Mouse (Mus musculus) layer of hippocampus, postnatal 36 days (tissue): ENCODE measurements around the gene Smg9. TPM values are rescaled to one million over a fixed set of nuclear protein-coding genes. Genes with fewer than 3 reads are reported as not detected.
A peak's percentile ranks its signal among the peaks of the same experiment; 100 is the strongest.
"Not testable (repeated sequence)": the region's sequence is repeated elsewhere in the genome, so short reads cannot be mapped to it uniquely, and the experiment has no call there.

ENCODE experiments used
- DNase-seq, 2 experiments: peaks; one replicate each; pipeline ENCODE4 v3.0.0; 2022
- total RNA-seq, 2 experiments: library from RNA; stranded (reverse); gene quantifications; 2 replicates each; pipeline ENCODE4 v1.2.3; 2021

The Smg9 gene
- total RNA-seq, 2 experiments from 2014 or later = 33.8 to 39.0 TPM

DNA sequence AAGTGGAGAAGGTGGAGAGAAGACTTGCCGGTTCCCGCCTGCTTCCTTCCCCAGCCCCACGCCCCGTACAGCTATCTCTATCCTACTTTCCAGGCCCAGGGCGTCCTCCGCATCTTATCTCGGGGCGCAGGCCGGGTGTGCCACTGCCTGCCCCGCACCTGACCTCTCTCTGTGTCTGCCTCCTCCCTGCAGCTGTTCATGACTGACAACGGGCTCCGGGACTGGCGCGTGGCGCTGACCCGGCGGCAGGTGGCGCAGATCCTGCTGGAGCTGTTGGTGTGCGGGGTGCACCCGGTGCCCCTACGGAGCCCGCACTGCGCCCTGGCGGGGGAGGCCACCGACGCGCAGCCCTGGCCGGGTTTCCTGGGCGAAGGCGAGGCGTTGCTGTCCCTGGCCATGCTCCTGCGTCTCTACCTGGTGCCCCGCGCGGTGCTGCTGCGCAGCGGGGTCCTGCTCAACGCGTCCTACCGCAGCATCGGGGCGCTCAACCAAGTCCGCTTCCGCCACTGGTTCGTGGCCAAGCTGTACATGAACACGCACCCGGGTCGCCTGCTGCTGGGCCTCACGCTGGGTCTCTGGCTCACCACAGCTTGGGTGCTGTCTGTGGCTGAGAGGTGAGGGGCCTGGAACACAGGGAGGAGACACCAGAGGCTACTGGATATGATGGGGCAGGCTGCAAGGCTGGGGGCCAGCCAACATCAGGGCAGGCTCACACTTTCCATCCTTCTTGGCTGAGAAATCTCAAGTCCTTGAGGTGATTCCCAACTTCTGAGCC is 22.1 kb upstream of the Smg9 start:
- DNase-seq = no peak

- no peak for DNase-seq
Measured at GRCm38 (mm10) chr7:24378049-24378701, 21.2 kb upstream of the Smg9 start.

DNA sequence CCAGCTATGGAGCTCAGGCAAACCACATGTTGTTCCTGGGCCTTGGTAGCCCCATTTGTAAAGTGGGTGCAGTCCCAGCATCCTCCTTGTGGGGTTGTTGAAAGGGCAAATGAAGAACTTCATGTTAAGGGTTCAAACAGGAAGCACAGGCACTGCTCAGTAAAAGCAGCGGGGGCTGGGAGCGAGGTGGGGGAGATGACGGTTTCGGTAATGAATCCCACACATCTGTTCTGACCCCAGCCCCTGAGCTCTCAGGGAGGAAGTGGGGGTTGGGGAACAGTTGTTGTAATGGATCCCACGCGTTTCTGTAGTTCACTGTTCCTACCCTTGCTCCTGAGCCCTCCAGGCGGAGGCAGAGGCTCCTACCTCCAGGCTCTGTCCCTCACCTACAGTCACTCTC is 19.5 kb upstream of the Smg9 start:
- DNase-seq = no peak

GRCm38 (mm10) chr7:24380370-24380769 is 19.0 kb upstream of the Smg9 start:
- DNase-seq = no peak

GRCm38 (mm10) chr7:24382730-24383372 is 16.6 kb upstream of the Smg9 start:
- no peak for DNase-seq

DNA sequence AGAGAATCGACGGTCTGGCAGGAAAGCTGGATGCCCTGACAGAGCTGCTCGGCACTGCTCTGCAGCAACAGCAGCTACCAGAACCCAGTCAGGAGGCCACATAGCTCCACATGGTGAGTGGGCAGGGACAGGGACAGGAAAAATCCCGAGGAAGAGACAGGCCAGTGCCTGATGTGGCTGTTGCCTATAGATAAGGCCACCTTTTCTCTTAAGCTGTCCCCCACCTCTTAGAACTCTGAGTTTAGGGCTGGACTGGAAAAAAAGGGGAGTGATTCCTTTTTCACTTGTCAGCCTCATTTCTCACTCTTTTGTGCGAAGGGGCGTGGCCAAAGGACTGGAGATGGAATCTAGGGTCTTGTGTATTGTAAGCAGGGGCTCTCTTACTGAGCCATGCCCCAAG is 15.3 kb upstream of the Smg9 start:
- DNase-seq = no peak

- DNase-seq = peak; percentile 65 to 66
Measured at GRCm38 (mm10) chr7:24384827-24385226, 14.6 kb upstream of the Smg9 start.

DNA sequence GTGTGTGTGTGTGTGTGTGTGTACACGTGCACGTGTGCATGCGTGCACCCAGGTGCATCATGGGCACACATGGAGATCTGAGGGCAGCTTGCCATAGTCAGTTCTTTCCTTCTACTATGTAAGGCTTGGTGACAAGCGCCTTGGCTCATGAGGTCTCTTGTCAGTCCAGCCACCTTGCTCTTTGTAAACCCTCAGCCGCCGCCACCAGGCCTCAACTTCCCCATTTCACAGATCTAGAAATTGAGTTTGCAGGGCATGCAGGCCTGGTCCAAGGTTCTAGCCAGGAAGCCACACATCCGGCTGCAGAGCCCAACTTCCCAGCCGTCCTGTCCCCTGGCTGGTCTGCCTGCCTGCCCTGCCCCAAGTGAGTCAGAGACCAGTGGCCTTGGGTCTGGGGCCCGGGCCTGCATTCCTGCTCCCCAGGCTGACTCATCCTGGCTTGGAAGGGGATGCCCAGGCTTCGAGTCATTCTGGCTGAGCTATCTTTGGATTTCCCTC is 12.3 kb upstream of the Smg9 start:
- DNase-seq = no peak

DNA sequence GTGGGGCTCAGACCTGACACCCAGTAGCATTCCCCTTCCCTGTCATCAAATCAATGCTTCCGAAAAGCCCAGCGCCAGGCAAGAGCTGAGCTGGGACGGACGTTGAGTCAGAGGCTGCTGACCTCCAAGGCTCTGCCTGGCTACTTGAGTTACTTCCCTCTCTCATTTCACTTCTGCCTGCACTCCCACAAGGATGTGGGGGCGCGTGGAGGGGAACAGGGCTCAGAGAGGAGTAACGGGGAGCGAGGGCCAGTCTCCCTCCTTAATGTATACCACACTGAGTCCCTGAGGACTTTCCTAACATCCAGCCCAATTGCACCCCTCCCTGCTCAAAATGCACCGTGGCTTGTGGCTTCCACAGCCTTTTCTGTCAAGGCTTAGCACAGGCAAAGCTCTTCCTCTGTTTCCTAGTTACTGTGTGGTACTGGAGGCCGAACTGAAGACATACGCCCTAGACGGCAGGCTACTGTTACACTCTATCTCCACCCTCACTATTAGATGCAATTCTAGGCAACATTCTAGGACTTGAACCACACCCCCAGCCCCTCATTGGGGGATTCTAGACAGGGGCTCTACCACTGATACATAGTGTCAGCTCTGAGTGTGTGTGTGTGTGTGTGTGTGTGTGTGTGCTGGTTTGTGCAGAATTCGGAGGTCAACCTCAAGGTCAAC is 9.8 kb upstream of the Smg9 start:
- DNase-seq = no peak

DNA sequence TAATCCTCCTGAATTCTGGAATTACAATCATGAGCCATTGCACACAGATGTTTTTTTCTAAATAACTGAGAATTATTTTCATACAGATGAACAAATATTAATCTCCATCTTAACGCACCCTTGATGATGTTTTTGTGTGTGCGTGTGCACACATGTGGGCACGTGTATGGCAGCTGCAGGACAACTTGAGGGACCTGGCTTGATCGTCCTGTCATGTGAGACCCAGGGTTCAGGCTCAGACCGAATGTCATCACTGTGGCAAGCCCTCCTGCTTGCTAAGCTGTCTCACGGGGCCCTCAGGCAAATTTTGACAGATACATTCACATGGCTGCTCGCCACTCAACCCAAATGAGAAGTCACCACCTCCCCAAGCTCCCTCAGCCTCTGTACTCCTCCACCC is 8.9 kb upstream of the Smg9 start:
- no peak for DNase-seq

DNA sequence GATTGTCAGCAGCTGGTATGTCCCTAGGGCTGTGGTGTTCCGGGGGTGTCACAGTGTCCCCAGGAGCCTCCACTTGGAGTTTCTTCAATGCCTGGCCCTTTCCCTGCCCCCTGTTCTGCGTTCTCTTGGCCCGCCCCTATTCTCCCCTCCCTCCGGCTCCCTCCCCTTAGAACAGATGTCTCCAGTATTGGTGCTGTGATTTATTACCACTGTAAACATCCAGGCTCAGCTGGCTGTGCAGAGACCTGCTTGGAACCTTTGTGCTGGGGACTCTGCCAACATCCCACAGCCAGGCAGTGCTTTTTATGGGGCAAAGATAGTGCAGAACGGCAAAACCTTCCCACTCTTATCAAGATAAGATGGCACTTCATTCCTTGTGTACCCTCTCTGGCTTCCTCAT is 8.3 kb upstream of the Smg9 start:
- no peak for DNase-seq

GRCm38 (mm10) chr7:24391687-24392086 is 7.7 kb upstream of the Smg9 start:
- DNase-seq = no peak

GRCm38 (mm10) chr7:24394054-24394453 is 5.4 kb upstream of the Smg9 start:
- no peak for DNase-seq

DNA sequence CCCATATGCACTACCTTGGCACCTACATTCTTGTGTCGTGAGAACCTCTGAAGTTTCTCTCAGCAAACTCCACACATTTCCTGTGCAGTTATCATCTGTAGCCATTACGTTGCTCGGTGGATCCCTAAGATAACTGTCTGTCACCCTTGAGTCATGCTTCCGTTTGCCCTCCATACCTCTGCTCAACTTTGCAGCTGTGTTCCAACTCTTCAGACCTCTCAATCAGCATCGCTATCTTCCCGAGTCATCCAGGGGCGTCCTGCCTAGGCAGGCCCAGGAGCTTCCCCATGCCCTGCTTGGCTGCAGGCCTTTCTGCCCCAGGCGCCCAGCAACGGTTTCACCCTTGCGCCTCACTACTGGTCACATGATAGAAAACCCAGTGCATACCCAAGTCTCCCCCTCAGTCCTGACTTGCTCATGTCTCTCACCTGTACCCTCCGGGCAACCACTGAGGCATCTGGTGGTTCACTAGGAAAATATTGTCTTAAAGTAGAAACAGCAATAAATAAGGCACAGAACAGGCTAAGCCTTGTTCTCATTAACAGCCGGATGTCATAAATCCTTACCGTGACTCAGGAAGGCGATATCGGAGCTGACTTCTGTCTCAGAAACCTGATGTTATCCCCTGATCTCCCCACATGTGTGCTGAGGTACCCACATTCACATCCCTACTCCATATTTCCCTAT is 4.8 kb upstream of the Smg9 start:
- no peak for DNase-seq

DNA sequence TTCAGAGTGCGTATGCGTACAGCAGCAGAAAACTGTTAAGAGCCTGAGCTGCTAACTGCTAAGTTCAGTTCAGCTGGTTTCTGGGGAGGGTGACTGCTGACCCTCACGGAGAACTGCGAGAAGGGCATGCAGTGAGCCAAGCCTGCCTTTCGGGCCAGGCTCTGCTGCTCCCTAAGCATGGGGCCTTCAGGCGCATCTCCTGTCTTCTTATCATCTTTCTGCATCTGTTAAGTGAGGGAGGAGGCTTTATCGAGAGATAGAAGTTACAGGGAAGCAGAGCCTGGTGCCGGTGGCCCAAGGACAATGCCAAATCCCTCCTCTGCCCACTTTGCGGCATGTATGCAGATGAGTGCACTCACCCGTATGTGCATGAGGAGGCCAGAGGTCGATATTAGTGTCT is 2.6 kb upstream of the Smg9 start:
- DNase-seq = no peak

DNA sequence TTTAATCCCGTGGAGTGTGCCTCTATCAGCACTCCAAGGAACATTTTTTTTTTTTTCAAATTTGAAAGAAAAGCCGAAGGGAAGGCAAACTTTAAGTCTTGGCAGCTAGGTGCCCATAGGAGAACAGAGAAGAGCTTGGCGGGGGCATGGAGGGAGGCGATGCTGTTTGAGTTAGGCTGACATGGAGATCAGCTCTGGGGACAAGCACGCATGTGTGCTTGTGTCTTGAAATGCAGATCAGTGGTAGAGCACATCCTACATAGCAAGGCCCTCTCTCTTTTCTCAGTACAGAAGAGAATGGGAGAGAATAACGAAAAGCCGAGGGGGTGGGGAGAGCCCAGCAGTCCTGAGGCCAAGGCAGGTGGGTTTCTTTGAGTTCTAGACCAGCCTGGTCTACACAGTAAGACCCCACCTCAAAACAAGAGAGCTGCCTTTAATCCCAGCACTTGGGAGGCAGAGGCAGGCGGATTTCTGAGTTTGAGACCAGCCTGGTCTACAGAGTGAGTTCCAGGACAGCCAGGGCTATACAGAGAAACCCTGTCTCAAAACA is 980 bp upstream of the Smg9 start:
- DNase-seq = no peak

DNA sequence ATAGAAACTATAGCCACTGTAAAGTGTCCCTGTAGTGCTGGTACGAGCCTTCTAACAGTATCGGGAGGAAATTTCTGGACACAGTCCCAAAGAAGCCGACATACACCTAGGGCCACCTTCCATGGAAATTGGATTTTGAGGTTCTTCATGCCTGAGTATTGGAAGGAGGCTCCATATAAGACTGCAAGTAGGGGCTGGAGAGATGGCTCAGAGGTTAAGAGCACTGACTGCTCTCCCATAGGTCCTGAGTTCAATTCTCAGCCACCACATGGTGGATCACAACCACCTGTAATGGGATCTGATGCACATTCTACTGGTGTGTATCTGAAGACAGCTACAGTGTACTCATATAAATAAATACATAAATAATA is 648 bp downstream of the Smg9 start:
- no peak for DNase-seq

- not testable (repeated sequence) for DNase-seq
Measured at GRCm38 (mm10) chr7:24400489-24400888, 1.1 kb downstream of the Smg9 start.

DNA sequence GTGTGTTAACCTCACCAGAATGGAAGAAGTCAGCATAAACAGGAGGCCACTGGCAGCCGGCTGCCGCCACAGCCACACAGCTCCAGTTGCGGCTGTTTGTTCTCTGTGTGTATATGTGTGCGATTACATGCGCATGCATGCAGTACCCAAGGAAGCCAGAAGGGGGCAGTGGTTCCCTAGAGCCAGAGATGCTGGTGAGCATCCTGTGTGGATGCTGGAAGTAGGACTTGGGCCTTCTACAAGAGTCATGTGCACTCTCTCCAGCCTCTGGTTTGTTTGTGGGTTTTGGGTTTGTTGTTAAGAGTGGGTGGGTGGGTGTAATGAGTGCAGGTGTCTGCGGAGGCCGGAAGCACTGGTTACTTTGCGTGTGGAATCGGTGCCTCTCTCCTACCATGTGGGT is 3.4 kb downstream of the Smg9 start:
- DNase-seq = no peak

DNA sequence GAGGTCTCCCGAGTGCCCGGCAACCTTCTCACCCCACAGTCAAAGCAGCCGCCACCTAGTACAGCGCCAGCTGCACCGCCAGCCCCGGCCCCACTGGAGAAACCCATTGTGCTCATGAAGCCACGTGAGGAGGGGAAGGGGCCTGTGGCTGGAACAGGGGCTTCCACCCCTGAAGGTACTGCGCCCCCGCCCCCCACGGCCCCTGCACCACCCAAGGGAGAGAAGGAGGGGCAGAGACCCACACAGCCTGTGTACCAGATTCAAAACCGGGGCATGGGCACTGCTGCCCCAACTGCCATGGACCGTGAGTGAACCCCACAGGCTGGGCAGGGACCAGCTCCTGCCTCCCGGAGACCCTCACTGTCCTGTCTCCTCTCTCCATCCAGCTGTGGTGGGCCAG is 6.2 kb downstream of the Smg9 start:
- DNase-seq = no peak

- DNase-seq = peak; percentile 40
Measured at GRCm38 (mm10) chr7:24406528-24407344, 7.3 kb downstream of the Smg9 start.
